Mouse (Mus musculus): ENCODE measurements at regions not wholly inside any gene's neighbourhood (a gene's known extent, or its start where the extent isn't known, plus 50 kb on each side); places are given as distances from the start of the nearest gene placed in this dataset.

DNA sequence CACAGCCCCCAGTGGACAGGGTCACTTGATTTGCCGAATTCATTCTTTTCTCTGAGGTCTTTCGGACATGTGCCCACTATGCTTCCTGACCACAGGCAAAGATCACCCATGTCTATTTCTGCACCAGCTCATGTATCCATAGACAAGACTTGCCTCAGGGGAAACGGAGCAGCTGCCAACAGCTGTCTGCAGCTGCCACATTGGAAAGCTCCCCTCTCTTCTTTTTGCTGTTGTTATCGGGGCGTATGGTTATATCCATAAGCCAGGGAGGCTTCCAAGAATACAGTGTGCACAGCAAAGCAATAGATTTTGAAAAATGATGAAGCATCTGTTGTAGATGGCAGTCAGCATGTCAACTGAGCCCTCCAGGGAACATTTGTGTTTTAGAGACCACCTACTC lies 913.4 kb downstream of the Ets1 start:
- no peak for DNase-seq (ENCODE audit: extremely low read depth)
- Histone ChIP-seq H3K27ac (ENCODE audit: insufficient read depth, low read depth) (no peak overlapping the region), H3K79me2 (replicated peaks; ENCODE audit: control insufficient read depth, extremely low read depth, insufficient read depth, poor library complexity, severe bottlenecking) (no peaks in the 10 kb centered on the region), H3K9me3 (replicated peaks; ENCODE audit: low read length) (no peaks in the 10 kb centered on the region), H3K36me3 (replicated peaks in 1 of 2; ENCODE audit: control insufficient read depth in 1 of 2, insufficient read depth in 1 of 2, low read length in 1 of 2) (no peaks in the 10 kb centered on the region), H3K27me3 (replicated peaks) (no peaks in the 10 kb centered on the region), H3K4me1 (ENCODE audit: control insufficient read depth in 1 of 2, insufficient read depth in 2 of 2) (peaks cover 2 to 20% of the 10 kb centered on the region in 2 experiments; a peak in 2 of 4 replicates), H3K4me3 (replicated peaks in 1 of 3; ENCODE audit: low read depth in 2 of 3, low read length in 2 of 3, poor library complexity in 1 of 3) (no peak overlapping the region), H3K4me2 (ENCODE audit: insufficient read depth, low read depth, poor library complexity, severe bottlenecking) (no peak overlapping the region), H3K9ac (ENCODE audit: insufficient read depth, low read depth) (no peak overlapping the region)
- TF ChIP-seq SMC3 (IDR thresholded peaks at IDR 0.05; ENCODE audit: low read depth, low read length) (no peak), GABPA (IDR thresholded peaks at IDR 0.05; ENCODE audit: insufficient replicate concordance, low read depth, low read length) (no peak), MAX (IDR thresholded peaks at IDR 0.05; ENCODE audit: low read length) (no peak), ETS1 (conservative IDR thresholded peaks at IDR 0.05; ENCODE audit: low read depth, low read length) (no peak), JUND (conservative IDR thresholded peaks at IDR 0.05; ENCODE audit: low read depth, low read length) (no peak), ZMIZ1 (IDR thresholded peaks at IDR 0.05; ENCODE audit: low read depth, low read length) (no peak), JUN (IDR thresholded peaks at IDR 0.05; ENCODE audit: insufficient read depth, low read depth, low read length) (no peak), POLR2AphosphoS2 (IDR thresholded peaks at IDR 0.05; ENCODE audit: low read depth, low read length) (no peak)
- dilution Hi-C loops (cut with MboI; ENCODE audit: extremely low pct_ligation_motif_present, extremely low pct_unique_long_range_greater_than_20kb, low sequenced_read_pairs) (no loop called here), in situ Hi-C loops (cut with MboI; ENCODE audit: low pct_ligation_motif_present, low pct_unique_long_range_greater_than_20kb, low sequenced_read_pairs) (no loop called here)

DNA sequence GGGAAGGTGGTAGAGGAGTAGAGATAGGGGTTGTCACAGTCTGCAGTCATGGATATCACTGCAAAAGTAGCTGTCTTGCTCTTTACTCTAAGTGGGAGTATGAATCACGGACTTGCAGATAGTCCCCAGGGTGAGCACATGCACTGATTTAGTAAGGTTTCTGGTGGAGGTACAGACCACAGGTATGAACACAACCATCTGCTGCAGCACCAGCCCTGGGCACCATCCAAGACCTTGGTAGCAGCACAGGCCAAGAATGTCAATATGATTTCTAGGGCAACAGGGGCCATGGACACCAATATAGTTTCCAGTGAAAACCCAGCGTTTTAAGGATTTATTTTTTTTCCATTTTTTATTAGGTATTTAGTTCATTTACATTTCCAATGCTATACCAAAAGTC lies 913.7 kb upstream of the Kirrel3 start:
- Histone ChIP-seq H3K9me3 (replicated peaks; ENCODE audit: low read length) (no peaks in the 10 kb centered on the region), H3K9ac (ENCODE audit: insufficient read depth, low read depth) (no peak overlapping the region), H3K79me2 (replicated peaks; ENCODE audit: control insufficient read depth, extremely low read depth, insufficient read depth, poor library complexity, severe bottlenecking) (no peaks in the 10 kb centered on the region), H3K4me1 (ENCODE audit: control insufficient read depth in 1 of 2, insufficient read depth in 2 of 2) (no peaks in the 10 kb centered on the region), H3K27ac (ENCODE audit: insufficient read depth, low read depth) (no peak overlapping the region), H3K4me2 (ENCODE audit: insufficient read depth, low read depth, poor library complexity, severe bottlenecking) (no peak overlapping the region), H3K27me3 (replicated peaks) (no peaks in the 10 kb centered on the region), H3K36me3 (replicated peaks in 1 of 2; ENCODE audit: control insufficient read depth in 1 of 2, insufficient read depth in 1 of 2, low read length in 1 of 2) (no peaks in the 10 kb centered on the region), H3K4me3 (replicated peaks in 1 of 3; ENCODE audit: low read depth in 2 of 3, low read length in 2 of 3, poor library complexity in 1 of 3) (no peak overlapping the region)
- TF ChIP-seq HCFC1 (IDR thresholded peaks at IDR 0.05; ENCODE audit: low read depth, low read length) (no peak), POLR2A (IDR thresholded peaks at IDR 0.05; ENCODE audit: low read depth, low read length) (no peak), ETS1 (conservative IDR thresholded peaks at IDR 0.05; ENCODE audit: low read depth, low read length) (no peak), BHLHE40 (IDR thresholded peaks at IDR 0.05; ENCODE audit: low read depth, low read length) (no peak), MAFK (IDR thresholded peaks at IDR 0.05; ENCODE audit: insufficient replicate concordance, low read length) (no peak), MEF2A (IDR thresholded peaks at IDR 0.05; ENCODE audit: borderline replicate concordance, low read depth, low read length) (no peak), IRF4 (IDR thresholded peaks at IDR 0.05; ENCODE audit: low read depth, low read length) (no peak), MXI1 (IDR thresholded peaks at IDR 0.05; ENCODE audit: low read depth, low read length) (no peak), NRF1 (IDR thresholded peaks at IDR 0.05; ENCODE audit: low read depth, low read length) (no peak), TCF12 (IDR thresholded peaks at IDR 0.05; ENCODE audit: low read depth, low read length) (no peak), SIN3A (IDR thresholded peaks at IDR 0.05; ENCODE audit: low read length) (no peak), PAX5 (IDR thresholded peaks at IDR 0.05; ENCODE audit: low read length) (no peak), SMC3 (IDR thresholded peaks at IDR 0.05; ENCODE audit: low read depth, low read length) (no peak)
- in situ Hi-C loops (cut with MboI; ENCODE audit: low pct_ligation_motif_present, low pct_unique_long_range_greater_than_20kb, low sequenced_read_pairs) (no loop called here), dilution Hi-C loops (cut with MboI; ENCODE audit: extremely low pct_ligation_motif_present, extremely low pct_unique_long_range_greater_than_20kb, low sequenced_read_pairs) (no loop called here)
- DNase-seq (ENCODE audit: extremely low read depth) = no peak
